Mouse (Mus musculus): ENCODE measurements around the gene Syngr3. TPM values are rescaled to one million over a fixed set of nuclear protein-coding genes. Genes with fewer than 3 reads are reported as not detected.
A peak's percentile ranks its signal among the peaks of the same experiment; 100 is the strongest.
"Not testable (repeated sequence)": the region's sequence is repeated elsewhere in the genome, so short reads cannot be mapped to it uniquely, and the experiment has no call there.

Gene Syngr3
- polyA plus RNA-seq, 1 experiment from 2014 or later, result 6.0 TPM

- Histone ChIP-seq H3K36me3 (ENCODE audit: control insufficient read depth, insufficient read depth) (peaks cover 11% of the 10 kb centered on the region), H3K9me3 (ENCODE audit: control insufficient read depth) (no peaks in the 10 kb centered on the region), H3K27ac (ENCODE audit: low read depth, low read length) (peak overlapping the region; percentile 28; the same call in 1 of the 2 replicates), H3K9ac (ENCODE audit: low read depth, low read length) (peak overlapping the region; percentile 5; the same call in 1 of the 2 replicates), H3K4me3 (ENCODE audit: low read depth, low read length) (0 out of 2 replicates have a peak overlapping the region, but pooled peaks have one; percentile 7), H3K4me2 (replicated peaks; ENCODE audit: low read depth) (peak overlapping the region; percentile 82), H3K4me1 (replicated peaks; ENCODE audit: control insufficient read depth, insufficient read depth, low read length) (0 out of 2 replicates have a peak, but pooled peaks cover 3% of the 10 kb centered on the region), H3K27me3 (replicated peaks; ENCODE audit: control insufficient read depth, insufficient read depth, low read length) (no peaks in the 10 kb centered on the region; the same call in 1 of the 2 replicates)
- 20% methylated on average over 13 of the region's 13 CpGs for WGBS
- ATAC-seq, result no peak
- TF ChIP-seq CTCF (IDR thresholded peaks at IDR 0.05; ENCODE audit: low read depth), result no peak
Measured at GRCm38 (mm10) chr17:24722220-24722924, 32.6 kb upstream of the Syngr3 start.

GRCm38 (mm10) chr17:24721383-24721955 is 31.7 kb upstream of the Syngr3 start:
- Histone ChIP-seq H3K36me3 (ENCODE audit: control insufficient read depth, insufficient read depth) (peaks cover 11% of the 10 kb centered on the region), H3K9ac (ENCODE audit: low read depth, low read length) (peak overlapping the region; percentile 40), H3K4me3 (ENCODE audit: low read depth, low read length) (peak overlapping the region; percentile 82), H3K4me2 (replicated peaks; ENCODE audit: low read depth) (peak overlapping the region; percentile 67)
- WGBS, result 32% methylated on average over 7 of the region's 7 CpGs
- H3K4me1 ChIP-seq (replicated peaks; ENCODE audit: control insufficient read depth, insufficient read depth, low read length); H3K27ac ChIP-seq (ENCODE audit: low read depth, low read length); H3K27me3 ChIP-seq (replicated peaks; ENCODE audit: control insufficient read depth, insufficient read depth, low read length); H3K9me3 ChIP-seq (ENCODE audit: control insufficient read depth); ATAC-seq: not testable (repeated sequence)

GRCm38 (mm10) chr17:24720616-24721015 is 30.9 kb upstream of the Syngr3 start:
- H3K4me2 ChIP-seq (replicated peaks; ENCODE audit: low read depth), result peak overlapping the region; percentile 67
- under 1% methylated on average over 11 of the region's 11 CpGs for WGBS
- H3K27me3 ChIP-seq (replicated peaks; ENCODE audit: control insufficient read depth, insufficient read depth, low read length); ATAC-seq; H3K9me3 ChIP-seq (ENCODE audit: control insufficient read depth); H3K4me1 ChIP-seq (replicated peaks; ENCODE audit: control insufficient read depth, insufficient read depth, low read length): not testable (repeated sequence)
- H3K4me3 ChIP-seq (ENCODE audit: low read depth, low read length), result peak overlapping the region; percentile 82
- peaks cover 15% of the 10 kb centered on the region for H3K36me3 ChIP-seq (ENCODE audit: control insufficient read depth, insufficient read depth)
- peak overlapping the region; percentile 85 for H3K9ac ChIP-seq (ENCODE audit: low read depth, low read length)
- peak overlapping the region; percentile 81 for H3K27ac ChIP-seq (ENCODE audit: low read depth, low read length)

- no peaks in the 10 kb centered on the region for H3K27me3 ChIP-seq (replicated peaks; ENCODE audit: control insufficient read depth, insufficient read depth, low read length)
- H3K27ac ChIP-seq (ENCODE audit: low read depth, low read length), result peak overlapping the region; percentile 81
- H3K9ac ChIP-seq (ENCODE audit: low read depth, low read length), result peak overlapping the region; percentile 85
- peak; percentile 96 for ATAC-seq
- H3K9me3 ChIP-seq (ENCODE audit: control insufficient read depth), result no peaks in the 10 kb centered on the region
- H3K4me3 ChIP-seq (ENCODE audit: low read depth, low read length), result peak overlapping the region; percentile 82
- 0 out of 2 replicates have a peak, but pooled peaks cover 3% of the 10 kb centered on the region for H3K4me1 ChIP-seq (replicated peaks; ENCODE audit: control insufficient read depth, insufficient read depth, low read length)
- WGBS, result under 1% methylated on average over 61 of the region's 61 CpGs
- TF ChIP-seq CTCF (IDR thresholded peaks at IDR 0.05; ENCODE audit: low read depth), result peak; percentile 8; the same call in 1 of the 2 replicates
- peak overlapping the region; percentile 67 for H3K4me2 ChIP-seq (replicated peaks; ENCODE audit: low read depth)
- H3K36me3 ChIP-seq (ENCODE audit: control insufficient read depth, insufficient read depth), result peaks cover 15% of the 10 kb centered on the region
Measured at GRCm38 (mm10) chr17:24719494-24720222, 29.9 kb upstream of the Syngr3 start.

- peaks cover 15% of the 10 kb centered on the region for H3K36me3 ChIP-seq (ENCODE audit: control insufficient read depth, insufficient read depth)
- peak overlapping the region; percentile 85 for H3K9ac ChIP-seq (ENCODE audit: low read depth, low read length)
- peak; percentile 49 for TF ChIP-seq CTCF (IDR thresholded peaks at IDR 0.05; ENCODE audit: low read depth)
- H3K27ac ChIP-seq (ENCODE audit: low read depth, low read length); ATAC-seq; H3K27me3 ChIP-seq (replicated peaks; ENCODE audit: control insufficient read depth, insufficient read depth, low read length); H3K4me1 ChIP-seq (replicated peaks; ENCODE audit: control insufficient read depth, insufficient read depth, low read length); H3K9me3 ChIP-seq (ENCODE audit: control insufficient read depth): not testable (repeated sequence)
- peak overlapping the region; percentile 82 for H3K4me3 ChIP-seq (ENCODE audit: low read depth, low read length)
- peak overlapping the region; percentile 67 for H3K4me2 ChIP-seq (replicated peaks; ENCODE audit: low read depth)
- WGBS, result 49% methylated on average over 5 of the region's 5 CpGs
Measured at GRCm38 (mm10) chr17:24718938-24719337, 29.2 kb upstream of the Syngr3 start.

- ATAC-seq, result no peak
- Histone ChIP-seq H3K9me3 (ENCODE audit: control insufficient read depth) (no peaks in the 10 kb centered on the region), H3K27me3 (replicated peaks; ENCODE audit: control insufficient read depth, insufficient read depth, low read length) (no peaks in the 10 kb centered on the region), H3K4me3 (ENCODE audit: low read depth, low read length) (peak within 1 kb of the TSS; percentile 82), H3K9ac (ENCODE audit: low read depth, low read length) (no peak within 1 kb of the TSS), H3K36me3 (ENCODE audit: control insufficient read depth, insufficient read depth) (peaks cover 15% of the 10 kb centered on the region), H3K4me1 (replicated peaks; ENCODE audit: control insufficient read depth, insufficient read depth, low read length) (no peaks in the 10 kb centered on the region), H3K4me2 (replicated peaks; ENCODE audit: low read depth) (peak within 1 kb of the TSS; percentile 67), H3K27ac (ENCODE audit: low read depth, low read length) (no peak within 1 kb of the TSS)
- 80% methylated on average over 4 of the region's 4 CpGs for WGBS
- TF ChIP-seq CTCF (IDR thresholded peaks at IDR 0.05; ENCODE audit: low read depth), result no peak
Measured at GRCm38 (mm10) chr17:24717943-24718342, 28.2 kb upstream of the Syngr3 start, which contains the start of the genes Rnf151 and Rps2. Gene Rnf151 (minus strand): TSS chr17:24718063. Gene Rps2 (plus strand): TSS chr17:24718116.

All from intestine, postnatal 0 days (tissue).